Mouse (Mus musculus): ENCODE data around the gene Grik5. TPM values are rescaled to one million over a fixed set of nuclear protein-coding genes. Genes with fewer than 3 reads are reported as not detected.
A peak's percentile ranks its signal among the peaks of the same experiment; 100 is the strongest.

Grik5 gene
- 100 to 1,000 TPM; 201 to 224 (median 207) TPM for total RNA-seq (2022)

GRCm38 (mm10) chr7:25071979-25072715 lies at the start of gene Grik5, which contains the start of gene Zfp574:
Gene Grik5, minus strand, starts transcription at chr7:25072346.
Gene Zfp574, plus strand, starts transcription at chr7:25072567.
- DNase-seq (ENCODE audit: low spot score in 2 of 2) = no peak

- no peak for DNase-seq (ENCODE audit: low spot score in 2 of 2)
These were observed 49.2 kb upstream of the Grik5 start for GRCm38 (mm10) chr7:25121240-25121786.

- DNase-seq (ENCODE audit: low spot score in 2 of 2) = no peak
These were observed 48.1 kb upstream of the Grik5 start for GRCm38 (mm10) chr7:25120061-25120834.

GRCm38 (mm10) chr7:25112956-25113603 lies 40.9 kb upstream of the Grik5 start:
- DNase-seq (ENCODE audit: low spot score in 2 of 2) = no peak

- no peak for DNase-seq (ENCODE audit: low spot score in 2 of 2)
These were observed 40.2 kb upstream of the Grik5 start for GRCm38 (mm10) chr7:25112178-25112955.

- no peak for DNase-seq (ENCODE audit: low spot score in 2 of 2)
These were observed 38.2 kb upstream of the Grik5 start for GRCm38 (mm10) chr7:25110336-25110735.

GRCm38 (mm10) chr7:25109355-25109754 lies 37.2 kb upstream of the Grik5 start:
- DNase-seq (ENCODE audit: low spot score in 2 of 2) = no peak

GRCm38 (mm10) chr7:25106790-25107502 lies 34.8 kb upstream of the Grik5 start:
- no peak for DNase-seq (ENCODE audit: low spot score in 2 of 2)

- DNase-seq (ENCODE audit: low spot score in 2 of 2) = peak in 1 of 2 experiments; percentile 65
These were observed 33.4 kb upstream of the Grik5 start for GRCm38 (mm10) chr7:25105411-25106160.

- no peak for DNase-seq (ENCODE audit: low spot score in 2 of 2)
These were observed 27.4 kb upstream of the Grik5 start for GRCm38 (mm10) chr7:25099581-25099980.

- DNase-seq (ENCODE audit: low spot score in 2 of 2) = no peak
These were observed 26.0 kb upstream of the Grik5 start for GRCm38 (mm10) chr7:25098169-25098568.

- no peak for DNase-seq (ENCODE audit: low spot score in 2 of 2)
These were observed 17.7 kb upstream of the Grik5 start for GRCm38 (mm10) chr7:25089875-25090274.

- no peak for DNase-seq (ENCODE audit: low spot score in 2 of 2)
These were observed 16.8 kb upstream of the Grik5 start for GRCm38 (mm10) chr7:25088968-25089367.

GRCm38 (mm10) chr7:25088531-25088930 lies 16.4 kb upstream of the Grik5 start:
- DNase-seq (ENCODE audit: low spot score in 2 of 2) = no peak

- DNase-seq (ENCODE audit: low spot score in 2 of 2) = no peak
These were observed 15.8 kb upstream of the Grik5 start for GRCm38 (mm10) chr7:25087972-25088371.

GRCm38 (mm10) chr7:25087256-25087912 lies 15.2 kb upstream of the Grik5 start:
- no peak for DNase-seq (ENCODE audit: low spot score in 2 of 2)

- DNase-seq (ENCODE audit: low spot score in 2 of 2) = no peak
These were observed 14.5 kb upstream of the Grik5 start for GRCm38 (mm10) chr7:25086656-25087055.

GRCm38 (mm10) chr7:25084621-25085020 lies 12.5 kb upstream of the Grik5 start:
- no peak for DNase-seq (ENCODE audit: low spot score in 2 of 2)

- DNase-seq (ENCODE audit: low spot score in 2 of 2) = no peak
These were observed 10.4 kb upstream of the Grik5 start for GRCm38 (mm10) chr7:25082510-25082909.
